Mouse (Mus musculus) hindbrain, embryonic 14.5 days (tissue): ENCODE results near the gene Spaar. TPM values are rescaled to one million over a fixed set of nuclear protein-coding genes. Genes with fewer than 3 reads are reported as not detected.

Experiments
- ATAC-seq: fragments of 200-750 bp; cut with Nextera tagmentation; 2 replicates; pipeline ENCODE4 v1.8.0; 2017; ENCODE audit warnings: moderate number of reproducible peaks, mild to moderate bottlenecking, moderate TSS enrichment, moderate library complexity; ENCODE audit not compliant: low FRiP score
- DNase-seq: peaks from one replicate; pipeline ENCODE4 v3.0.0-alpha.2; 2015; ENCODE audit warnings: low spot score
- H3K27ac ChIP-seq: fragments of 300-500 bp; sonication (generic); 2 replicates; pipeline ENCODE4 v1.5.1; 2014; ENCODE audit warnings: mild to moderate bottlenecking, moderate library complexity
- H3K27me3 ChIP-seq: fragments of 300-500 bp; sonication (generic); 2 replicates; pipeline ENCODE4 v1.6.1; 2014; ENCODE audit warnings: mild to moderate bottlenecking, low read length, mixed read lengths; ENCODE audit not compliant: control insufficient read depth, insufficient read depth
- H3K36me3 ChIP-seq: fragments of 300-500 bp; sonication (generic); replicated peaks from 2 replicates; pipeline ENCODE4 v1.6.1; 2014; ENCODE audit not compliant: control insufficient read depth, insufficient read depth
- H3K4me1 ChIP-seq: fragments of 300-500 bp; sonication (generic); replicated peaks from 2 replicates; pipeline ENCODE4 v1.6.1; 2014; ENCODE audit warnings: antibody characterized with exemption, low read length, mixed read lengths; ENCODE audit not compliant: control insufficient read depth, insufficient read depth
- H3K4me2 ChIP-seq: fragments of 300-500 bp; sonication (generic); replicated peaks from 2 replicates; pipeline ENCODE4 v1.6.1; 2014; ENCODE audit warnings: mild to moderate bottlenecking, moderate library complexity
- H3K4me3 ChIP-seq: fragments of 300-500 bp; sonication (generic); replicated peaks from 2 replicates; pipeline ENCODE4 v1.5.1; 2014; ENCODE audit warnings: mild to moderate bottlenecking, low read length
- H3K9ac ChIP-seq: fragments of 300-500 bp; sonication (generic); 2 replicates; pipeline ENCODE4 v1.6.1; 2014
- H3K9me3 ChIP-seq: fragments of 300-500 bp; sonication (generic); 2 replicates; pipeline ENCODE4 v1.6.1; 2016; ENCODE audit warnings: low read length; ENCODE audit not compliant: control insufficient read depth
- WGBS: fragments of 180-500 bp; shearing (Covaris S2); extraction: QIAGEN DNeasy Blood & Tissue Kit; methylation state at CpG from one replicate; pipeline ENCODE4 v1.1.7; 2014; 5-methylcytosine and 5-hydroxymethylcytosine counted together
- polyA plus RNA-seq: library from polyadenylated mRNA; unstranded; fragments of >200 nt; fragmentation: Nextera tagmentation; extraction: Ambion mirVana; gene quantifications from 2 replicates; pipeline ENCODE4 v1.2.1, GENCODE M21; 2014

Gene Spaar
- polyA plus RNA-seq = 0.04 and 0.07 TPM in 2 replicates

GRCm38 (mm10) chr4:43729794-43730550 lies at the start of gene Spaar:
TSS of gene Spaar (plus strand) at chr4:43730034.
- 76% methylated on average over 14 of the region's 14 CpGs for WGBS
- ATAC-seq = no peak
- no peak for DNase-seq

GRCm38 (mm10) chr4:43690021-43690420 lies 39.8 kb upstream of the Spaar start:
- Histone ChIP-seq H3K4me3 (no peak overlapping the region), H3K9ac (no peak overlapping the region), H3K4me2 (no peak overlapping the region), H3K9me3 (no peaks in the 10 kb centered on the region), H3K36me3 (peaks cover 62% of the 10 kb centered on the region), H3K27ac (no peak overlapping the region), H3K27me3 (no peaks in the 10 kb centered on the region), H3K4me1 (no peaks in the 10 kb centered on the region)
- DNase-seq = no peak
- ATAC-seq = no peak
- 94% methylated on average over 17 of the region's 17 CpGs for WGBS

More at GRCm38 (mm10) chr4:43729794-43730550, at the start of gene Spaar:
- H3K9ac ChIP-seq = no peak within 1 kb of the TSS
- no peak within 1 kb of the TSS for H3K27ac ChIP-seq
- no peaks in the 10 kb centered on the region for H3K36me3 ChIP-seq
- H3K9me3 ChIP-seq = no peaks in the 10 kb centered on the region
- no peak within 1 kb of the TSS for H3K4me2 ChIP-seq
- no peaks in the 10 kb centered on the region for H3K4me1 ChIP-seq
- no peak within 1 kb of the TSS for H3K4me3 ChIP-seq
- no peaks in the 10 kb centered on the region for H3K27me3 ChIP-seq

- no peaks in the 10 kb centered on the region for H3K4me1 ChIP-seq
- ATAC-seq (no peak), DNase-seq (no peak)
- no peaks in the 10 kb centered on the region for H3K27me3 ChIP-seq
- H3K9ac ChIP-seq = no peak overlapping the region
- WGBS = 90% methylated on average over 5 of the region's 5 CpGs
- H3K4me2 ChIP-seq = no peak overlapping the region
- H3K4me3 ChIP-seq = no peak overlapping the region
- H3K27ac ChIP-seq = no peak overlapping the region
- H3K36me3 ChIP-seq = peaks cover 52% of the 10 kb centered on the region
- no peaks in the 10 kb centered on the region for H3K9me3 ChIP-seq
These were observed 38.8 kb upstream of the Spaar start for GRCm38 (mm10) chr4:43691026-43691425.

- Histone ChIP-seq H3K9ac (no peak overlapping the region), H3K4me1 (no peaks in the 10 kb centered on the region), H3K27ac (no peak overlapping the region), H3K4me2 (no peak overlapping the region), H3K36me3 (peaks cover 25% of the 10 kb centered on the region), H3K9me3 (no peaks in the 10 kb centered on the region), H3K27me3 (no peaks in the 10 kb centered on the region), H3K4me3 (no peak overlapping the region)
- ATAC-seq (no peak), DNase-seq (no peak)
- 75% methylated on average over 5 of the region's 5 CpGs for WGBS
These were observed 36.0 kb upstream of the Spaar start for GRCm38 (mm10) chr4:43693806-43694241.

DNA sequence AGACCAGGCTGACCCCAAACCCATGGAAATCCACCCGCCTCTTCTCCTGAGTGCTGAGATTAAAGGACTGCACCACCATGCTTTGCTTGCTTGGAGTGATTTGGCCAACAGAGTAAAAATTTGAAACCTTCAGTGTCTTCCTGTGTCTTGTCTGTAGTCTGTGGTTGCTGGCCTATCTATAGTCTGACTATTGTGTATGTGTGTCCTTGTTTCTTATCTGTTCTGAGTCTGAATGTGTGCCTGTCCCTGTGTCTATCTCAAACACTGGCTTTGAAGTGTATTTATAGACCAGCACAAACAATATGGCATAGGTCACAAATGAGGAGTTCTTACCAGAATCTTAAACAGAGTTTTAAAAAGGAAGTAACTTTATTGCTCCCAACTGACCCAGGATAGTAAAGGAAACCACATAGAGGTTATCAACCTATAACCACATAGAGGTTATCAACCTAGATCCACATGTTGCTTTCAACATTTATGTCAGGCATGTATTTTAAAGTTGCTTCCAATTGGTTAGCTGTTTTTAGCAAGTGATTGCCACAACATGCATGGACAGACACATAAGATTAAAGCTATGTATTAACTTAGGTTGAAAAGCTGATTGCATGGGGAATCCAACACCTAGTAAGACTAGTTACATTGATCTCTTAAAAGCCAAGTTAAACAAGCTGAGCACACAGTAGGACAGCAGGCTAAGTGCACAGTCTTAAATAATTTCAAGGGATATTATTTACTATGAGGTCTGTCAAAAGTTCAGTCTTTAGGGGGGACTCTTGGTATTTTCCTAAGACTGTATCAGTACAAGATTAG lies 35.2 kb upstream of the Spaar start:
- DNase-seq (no peak), ATAC-seq (no peak)
- 94% methylated on average over 1 of the region's 1 CpGs for WGBS
- Histone ChIP-seq H3K4me3 (no peak overlapping the region), H3K9me3 (no peaks in the 10 kb centered on the region), H3K9ac (no peak overlapping the region), H3K4me2 (no peak overlapping the region), H3K27ac (no peak overlapping the region), H3K4me1 (no peaks in the 10 kb centered on the region), H3K27me3 (no peaks in the 10 kb centered on the region), H3K36me3 (peaks cover 16% of the 10 kb centered on the region)

DNA sequence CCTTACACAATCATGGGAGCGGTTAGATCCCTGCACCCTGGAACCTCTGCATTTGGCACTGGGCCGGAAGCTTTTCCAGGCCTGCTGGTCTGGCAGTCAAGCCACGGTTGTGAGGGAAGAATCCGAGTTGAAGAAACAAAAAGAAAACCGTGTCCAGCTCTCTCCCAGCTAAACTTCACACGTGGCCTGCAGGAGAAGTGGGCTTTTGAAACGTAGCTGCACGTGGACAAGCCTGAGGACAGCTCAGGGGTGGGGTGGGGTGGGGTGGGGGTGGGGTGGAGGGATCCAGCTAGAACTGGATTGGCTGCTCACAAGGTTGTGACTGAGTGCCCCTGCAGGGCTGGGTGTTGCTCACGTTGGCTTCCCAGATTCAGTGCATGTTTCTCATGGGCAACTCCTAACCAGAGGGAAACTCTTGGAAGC lies 34.6 kb upstream of the Spaar start:
- ATAC-seq = no peak
- Histone ChIP-seq H3K9me3 (no peaks in the 10 kb centered on the region), H3K9ac (no peak overlapping the region), H3K27ac (no peak overlapping the region), H3K4me3 (no peak overlapping the region), H3K27me3 (no peaks in the 10 kb centered on the region), H3K36me3 (peaks cover 10% of the 10 kb centered on the region), H3K4me2 (no peak overlapping the region), H3K4me1 (no peaks in the 10 kb centered on the region)
- 30% methylated on average over 9 of the region's 9 CpGs for WGBS
- DNase-seq = no peak

- H3K4me3 ChIP-seq = no peak overlapping the region
- no peaks in the 10 kb centered on the region for H3K9me3 ChIP-seq
- WGBS = 81% methylated on average over 13 of the region's 13 CpGs
- no peaks in the 10 kb centered on the region for H3K4me1 ChIP-seq
- ATAC-seq (no peak), DNase-seq (no peak)
- H3K9ac ChIP-seq = no peak overlapping the region
- H3K36me3 ChIP-seq = 0 out of 2 replicates have a peak, but pooled peaks cover 2% of the 10 kb centered on the region
- no peak overlapping the region for H3K27ac ChIP-seq
- H3K4me2 ChIP-seq = no peak overlapping the region
- no peaks in the 10 kb centered on the region for H3K27me3 ChIP-seq
These were observed 33.3 kb upstream of the Spaar start for GRCm38 (mm10) chr4:43696561-43696960.

DNA sequence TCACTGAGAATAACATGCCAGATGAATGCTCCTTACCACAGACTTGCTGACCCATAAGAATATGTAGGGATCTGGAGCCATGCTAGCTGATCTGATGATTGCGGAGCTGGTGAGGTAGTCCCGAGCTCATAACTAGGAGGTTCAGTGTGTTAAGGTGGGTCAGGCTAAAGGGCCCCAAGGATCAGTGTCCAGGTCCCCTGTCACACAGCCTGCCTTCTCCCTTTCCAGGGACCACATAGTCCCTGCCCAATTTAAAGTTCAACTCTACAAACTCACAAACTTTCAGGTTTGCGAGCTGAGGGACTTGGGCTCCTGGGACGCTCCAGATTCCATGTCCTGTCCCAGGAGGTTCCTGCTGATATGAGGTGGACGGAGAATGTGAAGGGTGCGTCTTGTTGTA lies 29.1 kb upstream of the Spaar start, which contains the start of gene Olfr70:
Gene Olfr70, minus strand, starts transcription at position 101 of the 400 bp plus-strand sequence.
- H3K27ac ChIP-seq = no peak within 1 kb of the TSS
- 93% methylated on average over 6 of the region's 6 CpGs for WGBS
- H3K9ac ChIP-seq = no peak within 1 kb of the TSS
- ATAC-seq (no peak), DNase-seq (no peak)
- H3K27me3 ChIP-seq = no peaks in the 10 kb centered on the region
- H3K4me1 ChIP-seq = no peaks in the 10 kb centered on the region
- H3K4me3 ChIP-seq = no peak within 1 kb of the TSS
- no peaks in the 10 kb centered on the region for H3K9me3 ChIP-seq
- no peaks in the 10 kb centered on the region for H3K36me3 ChIP-seq
- H3K4me2 ChIP-seq = no peak within 1 kb of the TSS

DNA sequence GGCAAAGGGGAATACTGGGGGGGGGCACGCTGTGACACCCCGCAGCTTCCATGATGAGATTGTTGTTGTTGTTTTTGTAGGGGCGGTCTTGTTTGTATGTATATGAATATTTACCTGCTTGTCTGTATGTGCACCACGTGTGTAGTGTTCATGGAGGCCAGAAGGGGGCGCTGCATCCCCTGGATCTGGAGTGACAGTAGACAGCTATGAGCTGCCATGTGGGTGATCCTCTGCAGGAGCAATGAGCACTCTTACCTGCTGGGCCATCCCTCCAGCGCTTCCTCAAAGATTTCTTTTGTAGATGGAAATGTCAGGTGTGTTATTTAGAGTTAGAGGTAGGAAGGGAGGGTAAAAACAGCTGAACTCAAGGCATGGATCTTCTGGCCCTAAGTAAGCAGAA lies 26.4 kb upstream of the Spaar start:
- Histone ChIP-seq H3K4me2 (no peak overlapping the region), H3K9ac (no peak overlapping the region), H3K36me3 (no peaks in the 10 kb centered on the region), H3K9me3 (no peaks in the 10 kb centered on the region), H3K4me3 (no peak overlapping the region), H3K27me3 (no peaks in the 10 kb centered on the region), H3K27ac (no peak overlapping the region), H3K4me1 (no peaks in the 10 kb centered on the region)
- ATAC-seq (no peak), DNase-seq (no peak)
- 82% methylated on average over 6 of the region's 6 CpGs for WGBS
